Mouse (Mus musculus) MN1 (cell line): ENCODE measurements at regions not wholly inside any gene's neighbourhood (a gene's known extent, or its start where the extent isn't known, plus 50 kb on each side); places are given as distances from the start of the nearest gene placed in this dataset.
A peak's percentile ranks its signal among the peaks of the same experiment; 100 is the strongest.

Experiments used
- DNase-seq: peaks from one replicate; pipeline ENCODE4 v3.0.0-alpha.2; 2016; ENCODE audit warnings: low spot score

GRCm38 (mm10) chr16:30775740-30776700 is 176.5 kb downstream of the Fam43a start:
- peak; percentile 43 for DNase-seq

GRCm38 (mm10) chr16:30777416-30777815 is 177.9 kb downstream of the Fam43a start:
- peak; percentile 24 for DNase-seq

GRCm38 (mm10) chr16:30778078-30778477 is 178.6 kb downstream of the Fam43a start:
- peak; percentile 88 for DNase-seq

- peak; percentile 64 for DNase-seq
Observed at GRCm38 (mm10) chr16:30778945-30779344, 179.4 kb downstream of the Fam43a start.

- no peak for DNase-seq
Observed at GRCm38 (mm10) chr16:30784261-30784660, 184.7 kb downstream of the Fam43a start.

- no peak for DNase-seq
Observed at GRCm38 (mm10) chr16:30784949-30785348, 185.4 kb downstream of the Fam43a start.

- no peak for DNase-seq
Observed at GRCm38 (mm10) chr16:30786060-30786459, 186.5 kb downstream of the Fam43a start.

GRCm38 (mm10) chr16:30787351-30787750 is 187.8 kb downstream of the Fam43a start:
- no peak for DNase-seq

GRCm38 (mm10) chr16:30788321-30788781 is 188.8 kb downstream of the Fam43a start:
- peak; percentile 44 for DNase-seq

- DNase-seq = no peak
Observed at GRCm38 (mm10) chr16:30788944-30789781, 189.6 kb downstream of the Fam43a start.

- DNase-seq = no peak
Observed at GRCm38 (mm10) chr16:30790036-30790435, 190.5 kb downstream of the Fam43a start.

GRCm38 (mm10) chr16:30790551-30791001 is 191.1 kb downstream of the Fam43a start:
- DNase-seq = peak; percentile 60

- DNase-seq = no peak
Observed at GRCm38 (mm10) chr16:30791048-30791855, 191.7 kb downstream of the Fam43a start.

- DNase-seq = peak; percentile 75
Observed at GRCm38 (mm10) chr16:30792738-30793377, 193.3 kb downstream of the Fam43a start.

- DNase-seq = no peak
Observed at GRCm38 (mm10) chr16:30793378-30793753, 193.8 kb downstream of the Fam43a start.

- DNase-seq = no peak
Observed at GRCm38 (mm10) chr16:30793856-30794255, 194.3 kb downstream of the Fam43a start.

- peak; percentile 56 for DNase-seq
Observed at GRCm38 (mm10) chr16:30795501-30795904, 196.0 kb downstream of the Fam43a start.

- no peak for DNase-seq
Observed at GRCm38 (mm10) chr16:30796103-30796502, 196.6 kb downstream of the Fam43a start.

GRCm38 (mm10) chr16:30797006-30797405 is 197.5 kb downstream of the Fam43a start:
- no peak for DNase-seq

- no peak for DNase-seq
Observed at GRCm38 (mm10) chr16:30797973-30798471, 198.5 kb downstream of the Fam43a start.

- no peak for DNase-seq
Observed at GRCm38 (mm10) chr16:30798536-30798935, 199.0 kb downstream of the Fam43a start.
